Mouse (Mus musculus) embryonic fibroblast, embryonic 13.5 days (primary cell): ENCODE measurements around the gene Clec2d.

ENCODE experiments used
- CTCF ChIP-seq: IDR thresholded peaks from 2 replicates; pipeline ENCODE4 v1.5.1; 2011; ENCODE audit warnings: mild to moderate bottlenecking, control low read depth, low read length, moderate library complexity, borderline replicate concordance; ENCODE audit not compliant: insufficient read depth
- POLR2A ChIP-seq: IDR thresholded peaks from 2 replicates; pipeline ENCODE4 v1.6.1; 2011; ENCODE audit warnings: low read depth, mild to moderate bottlenecking, control low read depth, low read length, moderate library complexity

DNA sequence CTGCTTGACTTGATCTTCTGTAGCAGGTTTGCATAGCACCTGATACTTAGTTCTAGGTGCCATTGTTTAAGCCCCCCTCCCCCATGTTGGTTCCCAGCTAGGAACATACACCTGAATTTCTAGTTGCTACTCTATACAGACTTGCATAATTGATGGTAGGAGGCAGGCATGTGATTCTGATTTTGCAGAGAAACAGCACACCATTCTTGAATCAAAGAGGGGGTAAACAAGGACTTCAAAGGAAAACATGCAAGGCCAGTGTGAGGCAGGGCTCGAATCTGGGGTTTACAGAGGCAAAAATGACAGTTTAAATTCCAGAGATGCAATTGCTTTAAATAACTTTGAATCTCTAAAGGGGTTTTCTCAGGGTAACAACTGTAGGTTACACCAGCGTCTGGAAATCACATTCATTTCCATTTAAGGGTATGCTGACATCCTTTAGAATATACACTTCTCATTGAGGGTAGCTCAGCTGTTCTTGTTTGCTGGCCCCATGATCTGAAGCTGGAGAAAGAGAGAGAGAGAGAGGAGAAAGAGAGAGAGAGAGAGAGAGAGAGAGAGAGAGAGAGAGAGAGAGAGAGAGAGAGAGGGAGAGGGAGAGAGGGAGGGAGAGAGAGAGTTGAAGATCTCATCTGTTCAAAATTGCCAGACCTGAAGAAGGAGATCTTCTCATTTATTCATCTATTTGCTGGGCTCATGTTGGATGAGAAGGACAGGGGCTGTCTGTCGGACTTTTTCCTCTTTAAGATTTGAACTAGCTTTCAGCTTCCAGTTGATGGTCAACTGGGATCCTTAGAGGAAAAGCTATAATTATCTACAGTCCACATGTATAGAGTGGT, 48.7 kb downstream of the Clec2d start:
- TF ChIP-seq POLR2A (no peak), CTCF (no peak)
